Mouse (Mus musculus) lung, postnatal 4 days (tissue): ENCODE results near the gene Olfr869.

Experiments used
- DNase-seq, 2 experiments: peaks; one replicate each; pipeline ENCODE4 v3.0.0; 2021

The Olfr869 gene

DNA sequence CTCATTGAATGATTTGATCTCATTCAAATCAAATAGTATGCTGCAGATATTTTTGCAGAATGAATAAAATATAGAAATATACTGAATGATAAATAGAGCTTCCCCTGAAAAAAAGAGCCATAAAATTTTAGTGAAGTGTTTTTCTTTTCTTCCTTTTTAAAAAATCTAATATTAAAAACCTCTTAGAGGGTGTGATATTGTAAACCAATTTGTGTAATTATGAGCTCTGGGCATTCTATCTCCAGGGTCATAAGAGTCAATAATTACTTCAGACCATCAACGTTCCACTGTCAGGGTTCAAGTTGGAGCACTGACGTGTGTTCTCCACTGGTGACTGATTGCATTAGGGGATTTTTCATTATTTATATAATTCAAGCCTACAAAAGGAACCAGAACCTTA lies at the start of gene Olfr869:
TSS of gene Olfr869 (plus strand) at position 301 of the 400 bp plus-strand sequence.
- DNase-seq: no peak

DNA sequence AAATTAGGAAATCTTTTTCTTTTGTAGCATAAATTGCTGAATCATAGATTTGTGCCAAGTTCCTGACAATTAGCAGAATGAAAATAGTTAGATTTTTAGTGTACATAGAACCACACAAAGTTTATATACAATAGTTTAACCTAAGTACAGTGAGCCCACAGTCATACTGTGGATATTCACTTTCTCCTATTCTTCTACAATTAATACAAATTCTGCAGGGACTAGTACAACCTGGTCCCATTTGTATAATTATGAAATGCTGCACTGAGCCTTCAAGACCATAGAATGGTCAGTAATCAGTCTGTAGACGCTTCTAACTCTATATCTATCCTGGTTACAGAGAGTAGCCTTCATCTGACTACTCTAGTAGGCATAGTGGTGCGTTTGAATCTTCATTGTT lies 30.5 kb upstream of the Olfr869 start, which contains the start of gene Olfr868:
TSS of gene Olfr868 (plus strand) at position 301 of the 400 bp plus-strand sequence.
- no peak for DNase-seq

DNA sequence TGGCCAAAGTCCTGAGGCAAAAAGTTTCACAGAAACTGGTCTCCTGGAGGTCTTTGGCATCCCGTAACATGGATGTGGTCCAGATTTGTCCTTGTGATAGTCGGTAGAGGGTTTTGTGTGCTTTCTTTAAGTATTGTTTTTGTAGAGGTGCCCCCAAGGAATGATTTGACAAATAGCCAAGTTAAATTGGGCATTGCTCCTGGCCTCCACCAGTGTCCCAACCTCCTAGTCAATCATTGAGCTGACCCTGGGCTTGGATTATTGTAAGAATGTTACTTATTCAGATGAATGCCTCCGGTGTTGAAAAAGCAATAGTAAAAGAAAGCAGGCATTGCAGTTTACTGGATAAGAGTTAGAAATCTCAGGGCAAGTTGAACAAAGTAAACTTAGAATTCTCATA lies 20.9 kb downstream of the Olfr869 start:
- DNase-seq: no peak

DNA sequence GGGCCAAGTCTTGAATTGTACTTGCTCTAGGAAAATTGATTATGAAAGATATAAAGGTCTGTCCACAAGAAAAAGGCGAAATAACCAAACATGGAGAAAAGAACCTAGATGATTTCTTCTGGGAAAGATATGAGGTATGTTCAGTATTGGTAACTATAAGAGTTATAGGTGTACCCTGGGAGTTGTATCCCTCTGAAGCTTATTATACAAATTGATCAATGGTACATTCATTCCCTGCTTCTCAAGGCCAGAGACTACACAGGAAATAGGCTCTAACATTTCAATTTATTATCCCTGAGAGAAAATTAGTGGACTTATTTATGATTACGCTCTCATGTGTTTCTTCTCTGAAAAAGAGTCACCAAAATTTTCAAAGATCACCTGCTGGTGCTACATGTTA lies 45.1 kb downstream of the Olfr869 start, which contains the start of gene Olfr870:
TSS of gene Olfr870 (minus strand) at position 101 of the 400 bp plus-strand sequence.
- no peak for DNase-seq

DNA sequence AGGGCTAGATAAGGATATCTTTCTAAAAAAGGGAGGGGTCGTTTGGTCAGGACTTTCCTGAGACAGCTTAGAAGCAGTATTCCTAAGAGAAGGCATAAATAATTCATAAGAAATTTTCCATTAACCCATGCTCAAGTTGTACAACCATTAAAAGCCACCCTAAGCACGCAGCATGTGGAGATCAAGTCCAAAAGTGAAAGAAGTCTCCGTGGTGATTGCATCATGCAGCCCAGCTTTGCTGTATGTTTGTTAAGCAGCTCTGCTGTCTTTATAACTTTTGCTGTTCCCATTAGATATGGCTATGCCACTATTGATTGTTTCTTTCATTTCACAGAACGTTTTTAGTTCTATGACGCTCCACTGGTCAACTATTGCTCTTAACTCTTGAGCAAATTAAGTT lies 50.7 kb downstream of the Olfr869 start:
- DNase-seq: no peak
